Mouse (Mus musculus): ENCODE results near the gene Chd1.

DNA sequence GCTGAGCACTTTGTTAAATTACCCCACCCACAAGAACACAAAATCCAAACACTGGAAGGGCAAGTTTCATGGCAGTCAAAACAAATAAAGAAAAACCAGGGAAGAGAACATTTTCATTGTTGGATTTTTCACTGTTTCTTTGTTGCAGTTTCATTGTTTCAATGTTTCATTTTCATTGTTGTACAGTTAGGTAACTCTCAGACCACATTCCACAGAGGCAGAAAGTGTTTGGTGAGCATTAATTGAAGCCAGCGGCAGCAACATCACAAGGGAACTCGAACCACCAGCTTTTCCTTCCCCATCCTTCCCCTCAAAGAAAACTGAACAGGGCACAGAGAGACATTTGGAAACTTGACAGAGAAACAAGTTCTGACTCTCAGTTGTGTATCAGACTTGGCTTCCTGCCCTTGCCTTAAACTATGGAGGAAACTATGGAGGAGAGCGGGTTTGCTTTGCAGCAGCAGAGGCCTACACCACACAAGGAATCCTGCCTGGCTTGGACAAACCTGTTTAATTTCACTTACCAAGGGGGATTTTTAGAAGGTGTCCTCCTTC lies 109.0 kb downstream of the Chd1 start:
- TF ChIP-seq POLR2A (IDR thresholded peaks at IDR 0.05; ENCODE audit: insufficient read depth, low read length) = no peak
- no peak for TF ChIP-seq CTCF (IDR thresholded peaks at IDR 0.05; ENCODE audit: low read depth, low read length)
- TF ChIP-seq EP300 (IDR thresholded peaks at IDR 0.05; ENCODE audit: insufficient read depth, low read depth, low read length) = no peak
